Mouse (Mus musculus): Measurements from ENCODE around the gene Tmem30a.

Tmem30a gene

DNA sequence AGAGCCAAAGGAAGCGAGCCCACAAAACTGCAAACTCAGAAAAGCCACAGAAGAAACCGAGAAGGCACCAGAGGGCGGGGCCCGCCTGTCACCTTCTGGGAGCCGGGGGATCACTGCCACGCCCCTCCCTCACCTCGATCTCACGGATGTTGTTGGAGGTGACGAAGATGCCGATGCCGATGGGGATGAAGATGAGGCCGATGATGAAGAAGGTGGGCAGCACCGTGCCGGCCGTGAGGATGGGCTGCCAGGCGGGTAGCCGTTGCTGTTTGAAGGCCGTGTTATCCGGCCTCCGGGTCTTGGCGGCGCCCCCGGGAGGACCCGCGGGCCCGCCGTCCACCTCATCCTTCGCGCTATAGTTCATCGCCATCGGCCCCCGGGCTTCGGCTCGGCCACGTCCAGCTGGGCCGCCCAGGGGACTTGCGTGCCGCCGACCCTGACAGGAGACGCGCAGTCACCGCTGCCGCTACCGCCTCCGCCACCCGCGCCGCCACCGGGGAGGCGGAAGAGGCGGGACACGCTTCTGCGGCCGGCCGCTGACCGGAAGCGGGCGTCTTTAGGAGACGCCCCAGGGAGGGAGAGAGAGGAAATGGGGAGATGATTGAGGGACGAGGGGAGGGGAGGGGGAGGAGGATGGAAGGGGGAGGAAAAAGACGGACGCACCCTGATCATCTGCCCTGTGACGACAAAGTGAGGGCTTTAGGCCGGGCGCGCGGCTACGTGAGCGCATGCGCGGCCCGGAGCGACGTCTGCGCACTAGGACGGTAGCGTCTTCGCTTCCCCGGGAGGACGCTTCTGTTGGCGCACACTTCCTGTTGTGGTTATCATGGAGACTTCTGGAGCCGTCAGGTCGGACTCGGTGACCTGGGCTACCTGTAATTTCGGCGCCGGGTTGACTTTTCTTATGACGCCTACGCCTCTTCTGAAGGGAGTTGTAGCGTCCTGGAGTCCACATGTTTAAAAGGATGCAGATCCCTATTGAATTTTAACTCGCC is at the start of gene Tmem30a:
Gene Tmem30a (minus strand): TSS at position 667 of the 995 bp plus-strand sequence.
- DNase-seq: peak; percentile 94 to 96

DNA sequence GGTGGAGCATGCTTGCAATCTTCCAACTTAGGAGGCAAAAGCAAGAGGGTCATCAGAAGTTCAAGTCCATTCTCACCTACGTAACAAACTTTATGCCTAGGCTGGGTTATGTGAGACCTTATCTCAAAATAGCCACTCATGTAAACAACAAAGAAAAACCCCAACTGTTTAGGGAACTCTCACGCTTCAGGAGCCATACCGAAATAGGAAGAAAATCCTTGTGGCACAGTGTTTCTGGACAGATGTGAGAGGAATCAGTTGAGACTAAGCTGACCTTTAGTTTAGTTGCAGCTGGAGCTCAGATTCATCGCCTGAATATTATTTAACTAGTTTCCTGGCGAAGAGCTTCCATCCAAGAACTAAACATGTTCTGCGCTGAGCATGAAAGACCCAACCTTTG is 49.3 kb upstream of the Tmem30a start:
- DNase-seq: no peak

DNA sequence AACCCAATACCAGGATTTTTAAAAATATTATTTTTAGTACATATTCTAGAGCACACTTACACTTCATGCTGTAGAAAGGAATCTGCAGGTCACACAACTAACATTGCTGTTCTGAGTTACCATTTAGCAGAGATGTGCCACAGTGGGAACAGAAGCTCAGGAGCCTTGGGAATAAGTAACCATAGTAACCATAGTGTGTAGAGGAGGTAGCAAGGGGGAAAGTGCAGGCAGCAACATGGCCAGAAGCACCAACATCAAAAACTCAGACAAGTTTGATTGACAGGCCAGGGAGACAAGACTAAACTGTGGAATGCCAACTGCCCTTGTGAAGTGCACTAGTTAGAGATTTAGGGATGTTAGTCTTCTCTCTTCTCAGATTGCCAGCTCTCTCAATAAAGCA is 48.7 kb upstream of the Tmem30a start:
- no peak for DNase-seq

DNA sequence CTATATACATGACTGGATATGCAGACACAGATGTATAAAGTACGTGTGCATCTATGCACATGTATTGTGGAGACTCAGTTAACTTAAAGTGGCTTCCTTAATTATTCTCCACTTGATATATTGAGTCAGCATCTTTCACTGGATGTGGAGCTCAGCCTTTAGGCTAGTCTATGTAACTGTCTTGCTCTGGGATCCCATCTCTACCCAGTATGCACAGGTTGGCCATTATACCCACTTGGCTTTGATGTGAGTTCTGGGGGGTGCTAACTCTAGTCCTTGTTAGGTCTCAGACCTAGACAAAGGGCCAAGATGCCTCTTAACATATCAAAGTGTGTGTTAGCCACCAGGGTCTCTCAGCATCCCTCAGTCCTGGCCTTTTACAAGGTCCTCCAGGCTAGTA is 38.0 kb upstream of the Tmem30a start:
- no peak for DNase-seq

DNA sequence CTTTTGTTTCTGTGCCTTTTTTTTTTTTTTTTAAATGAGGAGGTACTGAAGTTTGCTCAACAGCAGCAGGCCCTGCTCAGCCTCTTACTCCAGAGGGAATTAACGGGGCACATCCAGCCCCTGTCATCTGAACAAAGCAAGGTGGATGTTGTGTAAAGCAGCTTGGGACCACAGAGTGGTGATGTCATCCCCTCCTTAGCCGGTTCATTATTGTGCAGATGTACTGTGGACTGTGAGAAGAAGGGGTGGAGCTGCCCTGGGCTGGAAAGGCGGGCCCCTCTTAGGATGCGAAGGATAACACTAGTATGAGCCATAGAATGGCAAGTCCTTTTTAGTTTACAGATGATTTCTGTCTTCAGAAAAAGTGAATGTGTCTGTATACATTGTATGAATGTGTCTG is 37.6 kb upstream of the Tmem30a start:
- DNase-seq: no peak

DNA sequence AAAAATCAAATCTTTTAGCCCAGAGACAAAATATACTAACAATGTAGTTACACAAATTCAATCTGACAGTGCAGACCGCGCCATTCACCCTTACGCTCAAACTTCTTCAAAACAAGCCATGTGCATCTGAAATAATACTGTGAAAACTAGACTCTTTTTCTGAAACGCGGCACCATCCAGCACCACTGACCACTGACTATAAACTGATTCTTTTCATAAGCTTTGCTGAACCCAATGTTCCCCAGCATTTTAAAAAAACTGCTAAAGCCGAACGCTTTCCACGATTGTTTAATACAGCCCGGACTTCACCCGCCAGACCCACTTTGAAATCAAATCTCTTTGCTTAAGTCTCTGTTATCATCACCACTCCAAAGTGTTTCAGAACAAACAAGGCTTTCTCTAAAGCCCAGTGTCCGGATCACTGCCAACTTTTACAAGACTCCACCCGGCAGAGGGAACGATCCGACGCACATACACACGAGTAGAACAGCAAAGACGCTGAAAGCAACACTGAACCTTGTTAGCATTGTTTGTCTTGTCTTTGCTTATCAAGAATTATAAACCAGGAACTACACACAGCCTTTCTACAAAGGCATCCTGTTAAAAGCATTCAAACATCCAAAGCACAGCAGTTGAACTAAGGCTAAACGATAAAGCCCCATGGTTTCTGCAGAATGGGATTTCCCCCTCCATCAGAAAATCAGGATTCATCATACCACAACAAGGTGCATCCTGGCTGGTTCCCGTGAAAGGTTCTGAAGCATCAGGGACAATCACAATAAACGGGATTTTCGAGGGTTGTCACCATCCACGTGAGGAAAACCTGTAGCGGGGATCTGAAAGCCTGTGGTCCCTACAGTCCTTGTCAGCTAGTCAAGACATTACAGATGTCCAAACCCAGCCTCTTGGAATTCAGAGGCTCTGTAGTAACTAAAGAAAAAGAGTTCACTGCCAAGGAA is 36.8 kb upstream of the Tmem30a start:
- peak in 1 of 2 experiments; percentile 20 for DNase-seq

DNA sequence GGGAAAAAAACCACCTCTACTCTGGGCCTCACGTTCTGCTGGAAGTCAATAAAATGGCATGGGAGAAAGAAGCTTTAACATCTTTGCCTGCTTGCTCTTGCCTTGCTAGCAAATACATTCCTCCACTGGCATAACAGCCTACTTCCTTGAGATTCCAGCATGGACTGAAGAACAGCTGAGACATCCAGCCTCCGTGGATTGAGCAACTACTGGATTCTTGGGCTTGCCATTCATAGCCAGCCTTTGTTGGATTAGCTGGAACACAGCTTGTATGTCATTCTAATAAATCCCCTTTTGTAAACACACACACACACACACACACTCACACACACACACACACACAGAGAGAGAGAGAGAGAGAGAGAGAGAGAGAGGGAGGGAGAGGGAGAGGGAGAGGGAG is 33.8 kb upstream of the Tmem30a start:
- no peak for DNase-seq

DNA sequence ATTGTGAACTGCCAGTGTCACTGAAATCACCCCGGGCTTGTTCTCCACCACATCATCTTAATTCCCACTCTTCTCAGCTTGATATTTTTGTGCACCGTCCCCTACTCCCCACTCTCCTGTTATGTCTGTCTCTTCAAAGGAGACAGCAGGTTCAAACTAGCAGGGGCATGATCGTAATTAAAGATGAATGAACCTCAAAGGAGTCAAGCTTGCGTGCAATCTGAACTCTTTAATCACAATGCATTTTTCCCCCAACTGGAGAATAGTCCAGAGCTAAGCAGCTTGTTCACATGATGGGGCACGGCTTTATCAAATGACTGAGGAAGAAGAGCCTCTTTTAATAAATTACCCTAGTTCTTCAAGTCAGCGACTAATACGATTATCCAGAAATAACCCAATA is 32.2 kb upstream of the Tmem30a start:
- DNase-seq: no peak

DNA sequence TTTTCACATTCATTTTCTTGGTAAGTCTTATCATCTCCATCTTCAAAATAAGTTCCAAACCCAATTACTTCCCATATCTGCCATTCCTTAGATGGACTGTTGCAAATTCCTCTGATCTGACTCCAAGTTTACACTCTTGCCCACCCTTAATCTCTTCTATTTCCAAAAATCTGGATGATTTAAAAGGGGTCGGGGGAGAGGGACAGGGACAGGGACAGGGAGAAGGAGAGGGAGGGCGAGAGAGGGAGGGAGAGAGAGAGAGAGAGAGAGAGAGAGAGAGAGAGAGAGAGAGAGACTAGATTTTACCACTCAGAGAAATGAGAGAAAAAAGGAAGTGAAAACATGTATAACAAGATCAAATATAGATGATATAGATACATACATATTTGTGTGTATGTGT is 30.5 kb upstream of the Tmem30a start:
- no peak for DNase-seq

DNA sequence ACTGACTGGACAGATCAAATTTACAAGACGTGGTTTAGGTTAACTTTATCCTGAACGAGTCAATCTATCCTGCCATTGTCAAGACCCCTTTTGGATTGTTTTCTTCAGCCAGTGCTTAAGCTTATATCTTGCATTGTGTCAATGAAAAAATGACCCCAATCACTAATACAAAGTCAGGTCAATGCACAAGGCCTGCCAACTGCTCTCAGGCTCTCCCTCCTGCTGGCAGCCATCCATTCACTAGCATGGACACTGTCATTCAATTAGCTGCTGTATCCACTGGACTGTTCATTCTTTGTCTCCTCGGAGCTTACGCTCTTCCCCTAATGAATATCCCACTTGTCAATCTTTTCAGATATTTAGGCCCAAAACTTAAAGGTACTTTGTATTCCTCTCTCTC is 30.1 kb upstream of the Tmem30a start:
- DNase-seq: no peak

DNA sequence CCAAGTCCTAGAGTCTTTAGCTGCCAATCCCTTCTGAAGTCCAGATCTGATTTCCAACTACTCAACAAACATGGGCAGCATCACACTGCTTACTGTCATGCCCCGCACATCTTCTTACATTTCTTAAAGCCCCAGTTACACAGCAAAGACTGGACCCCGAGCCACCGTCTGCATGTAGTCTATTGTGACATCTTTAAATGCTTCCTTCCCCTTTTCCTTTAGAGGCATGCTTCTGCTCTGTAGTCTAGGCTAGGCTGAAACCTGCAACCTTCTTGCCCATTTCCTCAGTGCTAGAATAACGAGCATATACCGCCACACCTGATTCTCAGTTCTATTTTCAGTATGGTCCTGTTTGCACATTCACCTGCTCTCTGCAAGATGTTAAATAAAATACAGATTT is 23.2 kb upstream of the Tmem30a start:
- DNase-seq: no peak

DNA sequence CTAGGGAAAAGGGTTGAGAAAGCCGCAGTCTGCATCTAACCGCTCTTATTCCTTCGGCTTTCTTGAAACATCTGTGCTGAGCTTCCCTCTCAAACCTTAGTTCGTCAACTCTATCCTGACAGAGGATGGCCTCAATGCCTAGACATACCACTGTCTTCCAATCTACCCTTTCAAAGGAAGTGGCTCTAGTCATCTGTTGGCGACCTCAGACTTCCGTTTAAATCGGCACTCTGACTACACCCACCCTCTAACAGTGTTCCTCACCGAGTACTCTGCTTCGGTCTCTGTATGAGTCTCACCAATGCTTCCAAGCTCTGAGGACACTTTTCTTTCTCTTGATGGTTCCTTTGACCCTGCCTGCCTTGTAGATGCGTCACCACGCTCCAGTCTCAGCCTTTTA is 22.7 kb upstream of the Tmem30a start:
- no peak for DNase-seq

DNA sequence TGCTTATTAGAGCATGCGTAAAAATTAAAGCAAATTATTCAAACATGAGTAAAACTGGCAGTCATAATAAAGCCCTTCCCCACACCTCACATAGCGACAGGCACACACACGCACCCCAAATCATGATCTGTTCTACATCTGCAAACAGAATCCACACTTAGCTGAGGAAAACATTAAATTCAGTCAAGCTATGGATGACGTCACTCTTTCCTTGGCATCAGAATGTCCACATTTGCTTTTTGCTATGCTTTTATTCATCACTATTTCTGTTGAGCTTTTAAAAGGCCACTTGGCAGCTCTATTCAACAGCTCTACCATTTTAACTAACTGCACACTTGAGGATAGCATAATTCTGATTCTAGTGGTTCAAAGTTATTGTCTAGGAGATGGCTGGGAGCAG is 21.3 kb upstream of the Tmem30a start:
- DNase-seq: no peak

DNA sequence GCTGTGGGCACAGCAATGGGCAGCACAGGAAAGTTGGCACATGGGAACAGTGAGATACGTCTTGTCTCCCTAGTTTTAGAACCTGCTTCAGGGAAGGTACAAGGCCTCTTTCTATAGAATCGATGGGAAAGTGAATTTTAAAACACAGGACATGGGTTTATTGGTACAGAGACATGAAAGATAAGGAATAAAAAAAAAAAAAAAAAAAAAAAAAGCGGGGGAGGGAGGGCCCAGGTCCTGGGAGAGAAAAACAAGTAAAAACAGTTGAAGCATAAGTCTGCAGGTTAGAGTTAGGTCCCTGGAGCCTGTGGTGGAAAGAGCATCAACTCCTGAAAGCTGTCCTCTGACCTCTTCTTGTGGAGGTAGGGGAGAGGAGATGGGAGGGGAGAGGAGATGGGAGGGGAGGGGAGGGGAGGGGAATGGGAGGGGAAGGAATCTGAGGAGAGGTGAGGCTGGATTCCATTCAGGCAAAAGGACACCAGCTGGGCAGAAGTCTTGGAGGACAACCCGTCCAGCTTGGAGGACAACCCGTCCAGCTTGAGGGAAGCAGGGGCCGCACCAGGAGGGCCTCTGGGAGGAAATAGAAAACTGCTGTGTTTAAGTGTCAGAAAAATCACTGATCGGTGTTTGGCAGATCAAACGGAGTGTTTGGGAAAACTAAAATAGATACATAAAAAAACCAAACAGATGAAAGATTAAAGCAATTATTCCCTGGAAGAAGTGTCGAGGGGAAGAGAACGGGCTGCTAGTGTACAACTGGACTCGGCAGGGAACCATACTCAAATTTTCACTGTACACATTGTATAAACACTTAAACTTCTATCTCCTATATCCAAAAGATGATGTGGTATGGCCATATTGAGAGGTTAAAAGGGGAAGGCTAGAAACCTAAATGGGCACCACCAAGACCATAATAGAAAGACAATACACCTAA is 17.9 kb upstream of the Tmem30a start:
- DNase-seq: no peak

DNA sequence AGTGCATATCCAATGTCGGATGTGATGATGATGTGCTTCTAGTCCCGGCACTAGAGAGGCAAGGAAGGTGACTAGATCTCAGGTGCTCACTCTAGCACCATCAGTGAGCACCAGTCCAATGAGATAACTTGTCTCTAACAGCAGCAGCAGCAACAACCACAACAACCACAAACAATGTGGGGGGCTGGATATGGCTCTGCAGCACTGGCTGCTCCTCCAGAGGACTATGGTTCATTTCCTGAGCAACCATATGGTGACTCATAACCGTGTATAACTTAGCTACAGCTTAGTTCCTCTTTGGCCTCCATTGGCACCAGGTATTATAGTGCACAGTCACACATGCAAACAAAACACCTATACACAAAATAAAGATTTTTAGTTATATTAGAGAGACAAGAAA is 17.2 kb upstream of the Tmem30a start:
- DNase-seq: no peak

DNA sequence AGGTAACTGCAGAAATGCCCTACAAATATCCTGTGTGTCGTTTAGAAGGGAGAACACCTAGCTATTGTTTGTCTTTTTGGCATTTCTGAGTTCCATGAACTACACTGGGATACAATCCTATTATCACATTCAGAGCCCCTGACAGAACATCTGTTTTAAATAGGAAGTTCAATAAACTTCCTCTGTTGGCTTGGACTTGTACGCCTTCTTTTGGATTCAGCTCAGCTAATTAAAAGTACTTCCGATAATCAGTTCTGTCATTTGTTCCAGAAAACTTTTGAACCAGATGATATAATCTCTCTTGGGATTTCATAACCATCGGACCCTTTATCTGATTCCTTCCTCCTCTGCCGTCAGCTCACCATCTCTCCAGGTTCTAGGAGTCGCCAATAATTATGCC is 16.1 kb upstream of the Tmem30a start:
- DNase-seq: no peak

DNA sequence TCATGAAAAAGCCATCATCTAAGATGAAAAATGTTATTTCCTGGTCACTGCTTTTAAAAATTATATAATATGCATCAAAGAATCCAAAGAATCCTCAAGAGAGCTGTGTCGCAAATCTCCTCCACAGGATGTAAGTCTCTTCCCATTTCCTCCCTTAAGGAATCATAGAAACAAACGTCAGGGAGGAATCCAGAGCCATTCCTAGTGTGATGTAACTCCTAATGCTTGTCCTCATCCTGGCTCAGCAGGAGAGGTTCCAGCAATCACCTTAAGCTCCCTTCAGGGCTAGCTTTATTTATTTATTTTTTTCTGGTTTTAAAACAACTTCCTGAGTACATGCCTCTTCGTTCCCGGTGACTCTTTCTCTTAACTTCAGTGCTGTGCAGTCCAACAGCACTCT is 13.9 kb upstream of the Tmem30a start:
- no peak for DNase-seq

DNA sequence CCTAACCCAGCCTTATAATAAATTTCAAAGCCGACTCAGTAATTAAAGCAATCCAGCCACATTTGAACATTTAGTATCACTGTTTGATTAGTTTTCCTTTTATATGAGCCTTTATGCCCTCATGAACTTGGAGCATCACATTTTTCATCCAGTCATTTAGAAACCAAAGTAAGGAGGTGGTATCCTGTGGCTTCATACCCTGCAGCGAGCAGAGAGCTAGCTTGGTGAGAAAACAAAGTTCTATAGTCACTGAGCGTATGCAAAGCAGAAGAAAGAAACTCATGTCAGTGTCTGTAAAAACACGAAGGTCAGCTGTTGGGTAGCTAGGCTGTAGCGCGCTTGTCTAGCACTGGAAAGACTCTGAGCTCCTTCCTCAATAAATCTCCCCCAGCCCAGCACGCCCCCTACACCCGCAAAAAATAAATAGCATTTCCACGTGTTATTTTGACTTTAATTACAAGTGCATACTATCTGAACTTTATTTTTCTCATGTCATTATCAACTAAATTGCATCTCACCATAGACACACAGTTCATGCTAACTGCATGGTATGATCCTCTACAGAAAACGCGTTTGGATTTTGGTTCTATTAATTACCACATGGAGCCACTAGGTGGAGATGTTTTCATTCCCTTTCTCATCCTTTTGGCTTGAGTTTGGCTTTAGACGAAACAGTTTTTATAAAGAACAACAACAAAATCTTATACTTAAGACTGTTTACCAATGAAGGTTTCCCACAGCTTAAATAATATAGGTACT is 13.2 kb upstream of the Tmem30a start:
- DNase-seq: no peak

DNA sequence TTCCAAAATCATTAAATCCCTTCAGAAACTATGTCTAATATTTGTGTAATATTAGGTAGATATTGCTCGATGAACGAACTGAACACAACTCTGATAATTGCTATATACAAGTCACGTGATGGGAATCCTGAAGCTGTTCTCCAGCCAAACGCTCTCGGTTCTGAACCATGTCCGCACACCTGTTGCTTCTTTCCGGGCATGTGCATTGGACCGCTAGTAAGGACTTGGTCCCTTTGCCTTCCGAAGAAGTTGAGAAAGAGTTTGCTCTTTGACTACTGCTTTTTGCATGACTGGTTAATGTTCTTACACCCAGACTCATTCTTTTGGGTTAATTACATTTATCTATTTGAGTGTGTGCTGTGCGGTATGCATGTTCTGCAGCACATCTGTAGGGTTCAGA is 12.1 kb upstream of the Tmem30a start:
- DNase-seq: no peak

DNA sequence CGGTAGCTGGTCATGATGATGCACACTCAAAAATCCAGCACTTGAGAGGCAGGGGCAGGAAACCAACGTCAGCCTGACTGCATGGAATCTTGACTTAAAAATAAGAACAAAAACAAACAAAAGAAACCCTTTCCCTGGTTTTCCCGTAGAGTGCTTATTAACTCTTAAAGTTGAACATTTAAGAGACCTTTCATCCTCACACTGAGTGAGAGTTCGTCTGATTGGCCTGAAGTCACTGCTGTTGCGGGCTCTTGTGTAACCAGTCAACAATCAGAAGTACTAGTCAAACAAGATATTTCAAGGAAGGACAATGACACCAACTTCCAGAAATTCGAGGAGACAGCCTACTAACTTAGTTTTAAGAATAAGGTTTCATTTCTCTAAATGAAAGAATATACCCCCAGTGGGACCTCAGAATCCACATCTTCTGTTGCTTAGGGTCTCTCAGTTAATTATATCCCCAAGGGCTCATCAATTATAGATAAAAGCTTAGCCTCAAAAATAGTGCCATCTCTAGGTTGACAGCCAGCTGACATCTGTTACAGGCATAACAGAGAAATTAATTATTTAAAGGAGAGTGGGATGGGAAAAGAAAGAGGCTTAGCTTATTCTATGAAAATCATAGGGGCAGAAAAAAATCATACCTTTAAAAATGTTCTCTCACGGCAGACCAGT is 3.3 kb upstream of the Tmem30a start:
- DNase-seq: peak; percentile 24 to 48

DNA sequence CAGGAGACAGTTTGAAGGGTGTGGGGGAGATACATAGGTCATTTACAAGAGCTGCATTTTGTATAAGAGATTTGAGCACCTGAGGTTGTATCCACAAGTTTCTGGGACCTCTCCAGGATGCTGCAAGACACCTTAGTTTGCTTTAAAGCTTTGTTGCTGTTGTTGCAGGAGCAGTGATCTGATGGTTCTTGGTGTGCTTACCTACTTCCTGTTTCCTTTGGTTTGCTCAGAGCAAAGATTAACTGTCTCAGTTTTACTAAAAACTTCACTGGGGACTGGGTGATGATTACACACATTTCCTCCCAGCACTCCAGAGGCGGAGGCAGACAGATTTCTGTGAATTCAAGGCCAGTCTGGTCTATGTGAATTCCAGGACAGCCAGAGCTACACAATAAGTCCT is 1.8 kb upstream of the Tmem30a start:
- DNase-seq: no peak
